8 mouse cellular contexts compared by ENCODE assay signal in the genomic region with DNA sequence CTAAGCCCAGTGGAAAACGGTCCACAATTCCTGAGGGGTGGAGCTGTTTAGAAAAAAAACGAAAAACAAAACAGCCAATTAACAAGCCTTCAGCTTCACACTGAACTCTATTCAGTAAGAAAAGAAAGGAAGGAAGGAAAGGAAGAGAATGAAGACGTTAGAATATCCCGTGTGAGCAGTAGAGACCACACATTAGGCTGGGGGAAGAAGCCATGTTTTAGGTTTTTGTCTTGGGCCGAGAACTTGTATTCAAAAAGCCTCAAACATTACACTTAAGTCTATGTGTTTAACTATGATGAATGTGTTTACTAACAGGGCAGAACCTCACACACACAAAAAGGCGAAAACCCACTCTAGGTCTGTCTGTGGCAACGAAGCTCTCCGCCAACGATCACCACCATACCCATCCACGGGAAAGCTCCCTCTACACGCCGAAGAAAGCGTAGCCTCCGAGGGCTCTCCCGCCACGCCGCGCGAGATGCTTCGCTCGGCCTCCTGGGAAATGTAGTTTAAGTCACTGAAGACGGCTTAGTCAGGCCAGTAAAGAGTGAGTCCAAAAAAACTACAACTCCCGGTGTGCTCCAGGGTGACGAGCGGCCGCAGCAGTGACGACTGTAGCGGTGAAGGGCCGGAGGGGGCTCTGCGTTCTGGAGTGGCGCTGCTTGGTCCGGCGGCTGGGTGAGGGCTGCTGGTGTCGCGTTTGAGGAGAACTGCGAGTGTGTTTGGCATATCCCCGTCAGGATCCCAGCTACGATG. TPM values are rescaled to one million over a fixed set of nuclear protein-coding genes. Genes with fewer than 3 reads are reported as not detected.
DNase-seq lines count a peak whose midpoint lies in the region; ATAC-seq and TF ChIP-seq lines count a peak whose summit lies in the region.

No protein-coding gene starts in this region.

- ATAC-seq in cerebellum, adult (ENCODE audit: insufficient number of reproducible peaks, low FRiP score, low TSS enrichment), result peak; percentile 100
- peak; percentile 100 for ATAC-seq in forebrain, embryonic 13.5 days
- ATAC-seq in liver, postnatal 0 days, result peak; percentile 100
- peak; percentile 100 for ATAC-seq in neural tube, embryonic 14.5 days (ENCODE audit: low read depth)

- peak overlapping the region; percentile 89 for H3K4me2 ChIP-seq in forebrain, embryonic 13.5 days
- peak overlapping the region; percentile 81 for H3K4me2 ChIP-seq in liver, postnatal 0 days (ENCODE audit: low read depth, low read length)
- peak overlapping the region; percentile 60 for H3K4me2 ChIP-seq in neural tube, embryonic 14.5 days (ENCODE audit: low read depth, low read length)

- TF ChIP-seq POLR2A in ES-Bruce4 (IDR thresholded peaks at IDR 0.05; ENCODE audit: insufficient read depth, low read length), result peak; percentile 80

- H3K4me3 ChIP-seq in ES-Bruce4 (ENCODE audit: low read depth, low read length), result peak overlapping the region; percentile 92
- H3K4me3 ChIP-seq in forebrain, embryonic 13.5 days, result peak overlapping the region; percentile 73
- H3K4me3 ChIP-seq in liver, postnatal 0 days (ENCODE audit: low read depth, low read length), result peak overlapping the region; percentile 93
- H3K4me3 ChIP-seq in neural tube, embryonic 14.5 days (ENCODE audit: low read depth, low read length), result peak overlapping the region; percentile 54

- under 1% methylated on average over 38 of the region's 38 CpGs for WGBS in forebrain, embryonic 13.5 days
- WGBS in large intestine, adult 2 months, result under 1% methylated on average over 38 of the region's 38 CpGs
- under 1% methylated on average over 38 of the region's 38 CpGs for WGBS in liver, postnatal 0 days (ENCODE audit: insufficient replicate concordance)
- under 1% methylated on average over 38 of the region's 38 CpGs for WGBS in neural tube, embryonic 14.5 days

- no peak for TF ChIP-seq CTCF in ES-Bruce4 (IDR thresholded peaks at IDR 0.05; ENCODE audit: low read depth, low read length)
- TF ChIP-seq CTCF in liver, postnatal 0 days (IDR thresholded peaks at IDR 0.05; ENCODE audit: low read depth), result peak; percentile 58

- intact Hi-C loops in heart, postnatal 10 days (cut with DNase I), result no loop called here

- peaks cover 2% of the 10 kb centered on the region for H3K4me1 ChIP-seq in ES-Bruce4 (ENCODE audit: control insufficient read depth, insufficient read depth, low read length)
- H3K4me1 ChIP-seq in forebrain, embryonic 13.5 days, result peaks cover 24% of the 10 kb centered on the region
- H3K4me1 ChIP-seq in liver, postnatal 0 days (ENCODE audit: insufficient read depth), result peaks cover 8% of the 10 kb centered on the region
- H3K4me1 ChIP-seq in neural tube, embryonic 14.5 days (ENCODE audit: control insufficient read depth, insufficient read depth, low read length), result peaks cover 21% of the 10 kb centered on the region

- no peaks in the 10 kb centered on the region for H3K9me3 ChIP-seq in ES-Bruce4 (replicated peaks; ENCODE audit: control insufficient read depth, insufficient read depth, low read length, poor library complexity, severe bottlenecking)
- no peaks in the 10 kb centered on the region for H3K9me3 ChIP-seq in forebrain, embryonic 13.5 days (replicated peaks)
- H3K9me3 ChIP-seq in liver, postnatal 0 days (ENCODE audit: low read length), result no peaks in the 10 kb centered on the region
- H3K9me3 ChIP-seq in neural tube, embryonic 14.5 days (ENCODE audit: control insufficient read depth, low read length), result no peaks in the 10 kb centered on the region

- no peak for TF ChIP-seq EP300 in ES-Bruce4 (IDR thresholded peaks at IDR 0.05; ENCODE audit: insufficient read depth, low read depth, low read length)
- TF ChIP-seq EP300 in liver, postnatal 0 days (IDR thresholded peaks at IDR 0.05; ENCODE audit: low read depth), result no peak

- DNase-seq in heart, postnatal 10 days, result peak; percentile 98 to 99
- peak; percentile 94 for DNase-seq in large intestine, adult 2 months (ENCODE audit: low read depth, low spot score)
- peak; percentile 94 for DNase-seq in liver, postnatal 0 days
- peak; percentile 91 for DNase-seq in testis, postnatal 10 days (ENCODE audit: low spot score)

- no peaks in the 10 kb centered on the region for H3K27me3 ChIP-seq in ES-Bruce4 (ENCODE audit: control insufficient read depth, insufficient read depth, low read length, poor library complexity, severe bottlenecking)
- no peaks in the 10 kb centered on the region for H3K27me3 ChIP-seq in forebrain, embryonic 13.5 days
- H3K27me3 ChIP-seq in liver, postnatal 0 days (ENCODE audit: insufficient read depth, low read length), result no peaks in the 10 kb centered on the region
- no peaks in the 10 kb centered on the region for H3K27me3 ChIP-seq in neural tube, embryonic 14.5 days (ENCODE audit: control insufficient read depth, insufficient read depth, low read length)

- peak overlapping the region; percentile 81 for H3K9ac ChIP-seq in ES-Bruce4 (ENCODE audit: low read depth, poor library complexity, severe bottlenecking)
- H3K9ac ChIP-seq in forebrain, embryonic 13.5 days, result peak overlapping the region; percentile 90
- peak overlapping the region; percentile 97 for H3K9ac ChIP-seq in liver, postnatal 0 days (replicated peaks)
- H3K9ac ChIP-seq in neural tube, embryonic 14.5 days (replicated peaks; ENCODE audit: low read depth, low read length), result peak overlapping the region; percentile 76

- peak overlapping the region; percentile 72 for H3K27ac ChIP-seq in ES-Bruce4 (ENCODE audit: insufficient read depth, low read length)
- peak overlapping the region; percentile 93 for H3K27ac ChIP-seq in forebrain, embryonic 13.5 days
- H3K27ac ChIP-seq in liver, postnatal 0 days (ENCODE audit: low read depth), result peak overlapping the region; percentile 90
- peak overlapping the region; percentile 83 for H3K27ac ChIP-seq in neural tube, embryonic 14.5 days (ENCODE audit: low read depth, low read length)

- no peaks in the 10 kb centered on the region for H3K36me3 ChIP-seq in ES-Bruce4 (ENCODE audit: control insufficient read depth, insufficient read depth, low read length, poor library complexity, severe bottlenecking)
- H3K36me3 ChIP-seq in forebrain, embryonic 13.5 days (ENCODE audit: poor library complexity, severe bottlenecking), result no peaks in the 10 kb centered on the region
- H3K36me3 ChIP-seq in liver, postnatal 0 days (replicated peaks; ENCODE audit: insufficient read depth, low read length), result no peaks in the 10 kb centered on the region
- no peaks in the 10 kb centered on the region for H3K36me3 ChIP-seq in neural tube, embryonic 14.5 days (ENCODE audit: control insufficient read depth, insufficient read depth, low read length)

RNA-seq across cellular contexts. Expression of a gene that starts 8.5 kb away (rescaled TPM):
- 2.1 TPM in 1 of 2 replicates, not detected in the other for polyA plus RNA-seq in ES-Bruce4 (2011; ENCODE audit: insufficient read depth, insufficient read length, low read depth, missing spikeins)
- 0.57 and 1.6 TPM in 2 replicates for polyA plus RNA-seq in forebrain, embryonic 13.5 days (2015; fragmentation: Nextera tagmentation; extraction: Ambion mirVana)
- 1 to 10 TPM in 1 of 2 experiments, under 1 TPM in 1; 0.74 to 2.1 TPM for total RNA-seq in heart, postnatal 10 days (2021)
- polyA plus RNA-seq in large intestine, adult 2 months (2012; rRNA removed), result 0.80 and 0.81 TPM in 2 replicates
- polyA plus RNA-seq in liver, postnatal 0 days (2015; fragmentation: Nextera tagmentation; extraction: Ambion mirVana), result 0.13 and 0.14 TPM in 2 replicates
- 0.43 and 0.83 TPM in 2 replicates for polyA plus RNA-seq in neural tube, embryonic 14.5 days (2014; fragmentation: Nextera tagmentation; extraction: Ambion mirVana)

RNA-seq across cellular contexts. Expression of a gene that starts 53.7 kb away (rescaled TPM):
- 119 and 144 TPM in 2 replicates for polyA plus RNA-seq in ES-Bruce4 (2011; ENCODE audit: insufficient read depth, insufficient read length, low read depth, missing spikeins)
- 372 and 377 TPM in 2 replicates for polyA plus RNA-seq in forebrain, embryonic 13.5 days (2015; fragmentation: Nextera tagmentation; extraction: Ambion mirVana)
- 10 to 100 TPM; 65.9 to 73.8 TPM for total RNA-seq in heart, postnatal 10 days (2021)
- polyA plus RNA-seq in large intestine, adult 2 months (2012; rRNA removed), result 31.2 and 31.5 TPM in 2 replicates
- polyA plus RNA-seq in liver, postnatal 0 days (2015; fragmentation: Nextera tagmentation; extraction: Ambion mirVana), result 89.4 and 93.1 TPM in 2 replicates
- polyA plus RNA-seq in neural tube, embryonic 14.5 days (2014; fragmentation: Nextera tagmentation; extraction: Ambion mirVana), result 321 and 328 TPM in 2 replicates

RNA-seq across cellular contexts. Expression of a gene that starts 54.3 kb away (rescaled TPM):
- 0.88 and 1.4 TPM in 2 replicates for polyA plus RNA-seq in ES-Bruce4 (2011; ENCODE audit: insufficient read depth, insufficient read length, low read depth, missing spikeins)
- polyA plus RNA-seq in forebrain, embryonic 13.5 days (2015; fragmentation: Nextera tagmentation; extraction: Ambion mirVana), result 143 and 149 TPM in 2 replicates
- total RNA-seq in heart, postnatal 10 days (2021), result 10 to 100 TPM; 22.9 to 30.3 TPM
- polyA plus RNA-seq in large intestine, adult 2 months (2012; rRNA removed), result 7.5 and 19.2 TPM in 2 replicates
- 44.4 and 46.2 TPM in 2 replicates for polyA plus RNA-seq in liver, postnatal 0 days (2015; fragmentation: Nextera tagmentation; extraction: Ambion mirVana)
- 40.9 and 51.2 TPM in 2 replicates for polyA plus RNA-seq in neural tube, embryonic 14.5 days (2014; fragmentation: Nextera tagmentation; extraction: Ambion mirVana)

Comparison
In these comparisons a context has a peak if more than half of its experiments do, and no peak if none do; other contexts are left out.
1. Peak in every context shown above with its lines: DNase-seq, ATAC-seq, H3K4me3 ChIP-seq and H3K27ac ChIP-seq.